Mouse (Mus musculus) lung, embryonic 16.5 days (tissue): ENCODE results near the gene A130010J15Rik. TPM values are rescaled to one million over a fixed set of nuclear protein-coding genes. Genes with fewer than 3 reads are reported as not detected.

Experiments
- ATAC-seq: fragments of 200-750 bp; cut with Nextera tagmentation; 2 replicates; pipeline ENCODE4 v1.8.0; 2017; ENCODE audit warnings: low read depth, mild to moderate bottlenecking, moderate library complexity
- H3K27ac ChIP-seq: fragments of 300-500 bp; sonication (generic); 2 replicates; pipeline ENCODE4 v1.5.1; 2014; ENCODE audit warnings: mild to moderate bottlenecking, control low read depth, low read length
- H3K27me3 ChIP-seq: fragments of 300-500 bp; sonication (generic); 2 replicates; pipeline ENCODE4 v1.6.1; 2014; ENCODE audit warnings: low read depth, low read length, mixed read lengths; ENCODE audit not compliant: control insufficient read depth, insufficient read depth
- H3K36me3 ChIP-seq: fragments of 300-500 bp; sonication (generic); 2 replicates; pipeline ENCODE4 v1.6.1; 2014; ENCODE audit warnings: low read length; ENCODE audit not compliant: control insufficient read depth, insufficient read depth
- H3K4me1 ChIP-seq: fragments of 300-500 bp; sonication (generic); replicated peaks from 2 replicates; pipeline ENCODE4 v1.6.1; 2014; ENCODE audit warnings: low read length, mixed read lengths; ENCODE audit not compliant: control insufficient read depth, insufficient read depth
- H3K4me2 ChIP-seq: fragments of 300-500 bp; sonication (generic); 2 replicates; pipeline ENCODE4 v1.6.1; 2014; ENCODE audit warnings: low read depth, low read length, control low read depth
- H3K4me3 ChIP-seq: fragments of 300-500 bp; sonication (generic); 2 replicates; pipeline ENCODE4 v1.5.1; 2014; ENCODE audit warnings: mild to moderate bottlenecking, low read length, control low read depth
- H3K9ac ChIP-seq: fragments of 300-500 bp; sonication (generic); 2 replicates; pipeline ENCODE4 v1.6.1; 2014; ENCODE audit warnings: low read length, control low read depth
- H3K9me3 ChIP-seq: fragments of 300-500 bp; sonication (generic); 2 replicates; pipeline ENCODE4 v1.6.1; 2016; ENCODE audit warnings: low read length; ENCODE audit not compliant: control insufficient read depth
- WGBS: fragments of 180-500 bp; shearing (Covaris S2); extraction: QIAGEN DNeasy Blood & Tissue Kit; methylation state at CpG from one replicate; pipeline ENCODE4 v1.1.7; 2014; 5-methylcytosine and 5-hydroxymethylcytosine counted together
- polyA plus RNA-seq: library from polyadenylated mRNA; unstranded; fragments of >200 nt; fragmentation: Nextera tagmentation; extraction: Ambion mirVana; gene quantifications from 2 replicates; pipeline ENCODE4 v1.2.1, GENCODE M21; 2015

The A130010J15Rik gene
- polyA plus RNA-seq, 1 experiment from 2014 or later = 13.5 TPM

DNA sequence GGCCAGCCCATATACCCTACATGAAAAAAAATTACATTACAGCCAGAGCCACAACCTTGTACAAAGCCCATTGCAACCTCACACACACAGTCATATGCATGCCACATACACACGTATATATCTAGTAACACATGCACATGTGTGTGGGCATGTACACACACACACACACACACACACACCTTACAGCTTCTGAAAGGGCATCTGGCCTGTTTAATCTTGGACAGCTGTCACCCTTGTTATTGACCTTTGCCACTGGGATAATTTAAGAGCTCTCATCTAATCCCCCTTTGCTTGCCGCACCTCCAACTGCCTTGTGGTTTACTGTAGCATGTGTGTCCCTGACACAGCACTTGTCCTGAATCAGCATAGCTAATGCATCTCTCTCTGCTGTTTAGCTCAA is 36.0 kb downstream of the A130010J15Rik start:
- Histone ChIP-seq H3K27ac (no peak overlapping the region), H3K4me2 (no peak overlapping the region), H3K4me1 (no peaks in the 10 kb centered on the region), H3K9me3 (no peaks in the 10 kb centered on the region), H3K9ac (no peak overlapping the region), H3K36me3 (no peaks in the 10 kb centered on the region), H3K4me3 (no peak overlapping the region), H3K27me3 (no peaks in the 10 kb centered on the region)
- no peak for ATAC-seq
- 65% methylated on average over 2 of the region's 2 CpGs for WGBS

- no peak overlapping the region for H3K27ac ChIP-seq
- no peak for ATAC-seq
- WGBS = 82% methylated on average over 2 of the region's 2 CpGs
- H3K9ac ChIP-seq = no peak overlapping the region
- H3K9me3 ChIP-seq = no peaks in the 10 kb centered on the region
- H3K36me3 ChIP-seq = no peaks in the 10 kb centered on the region
- no peaks in the 10 kb centered on the region for H3K27me3 ChIP-seq
- no peak overlapping the region for H3K4me2 ChIP-seq
- no peaks in the 10 kb centered on the region for H3K4me1 ChIP-seq
- no peak overlapping the region for H3K4me3 ChIP-seq
Measured at GRCm38 (mm10) chr1:193205431-193205830, 37.6 kb downstream of the A130010J15Rik start.

GRCm38 (mm10) chr1:193207503-193207902 is 39.7 kb downstream of the A130010J15Rik start, which contains the start of gene Lamb3:
TSS of gene Lamb3 (plus strand) at chr1:193207699.
- no peak for ATAC-seq
- H3K36me3 ChIP-seq = no peaks in the 10 kb centered on the region

DNA sequence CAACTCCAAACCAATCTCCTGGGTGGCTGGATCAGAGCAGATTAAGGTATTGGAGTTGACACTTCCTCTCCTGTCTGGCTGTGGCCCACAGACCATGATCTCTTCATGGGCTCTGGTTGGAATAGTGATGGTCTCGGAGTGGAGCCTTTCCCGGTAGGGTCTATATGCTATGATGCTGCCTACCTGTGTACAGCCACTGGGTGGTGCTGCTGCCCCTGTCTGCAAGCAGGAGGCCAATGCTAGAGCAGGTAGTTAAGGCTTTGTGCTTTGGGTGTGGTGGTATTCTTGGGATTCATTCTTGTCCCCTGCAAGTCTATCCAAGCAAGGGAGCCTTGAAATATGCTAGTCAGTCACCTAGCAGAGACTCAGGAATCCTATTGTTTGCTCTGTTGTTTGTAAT is 40.3 kb downstream of the A130010J15Rik start:
- 28% methylated on average over 2 of the region's 2 CpGs for WGBS
- no peaks in the 10 kb centered on the region for H3K4me1 ChIP-seq
- no peaks in the 10 kb centered on the region for H3K36me3 ChIP-seq
- no peaks in the 10 kb centered on the region for H3K9me3 ChIP-seq
- H3K4me3 ChIP-seq = no peak overlapping the region
- H3K4me2 ChIP-seq = no peak overlapping the region
- no peak overlapping the region for H3K9ac ChIP-seq
- ATAC-seq = peak; percentile 68
- no peak overlapping the region for H3K27ac ChIP-seq
- H3K27me3 ChIP-seq = no peaks in the 10 kb centered on the region

More at GRCm38 (mm10) chr1:193207503-193207902, 39.7 kb downstream of the A130010J15Rik start, which contains the start of gene Lamb3:
- WGBS = 91% methylated on average over 3 of the region's 3 CpGs
- no peak within 1 kb of the TSS for H3K9ac ChIP-seq
- H3K27ac ChIP-seq = no peak within 1 kb of the TSS
- no peaks in the 10 kb centered on the region for H3K9me3 ChIP-seq
- no peaks in the 10 kb centered on the region for H3K4me1 ChIP-seq
- no peak within 1 kb of the TSS for H3K4me2 ChIP-seq
- H3K4me3 ChIP-seq = no peak within 1 kb of the TSS
- H3K27me3 ChIP-seq = no peaks in the 10 kb centered on the region

DNA sequence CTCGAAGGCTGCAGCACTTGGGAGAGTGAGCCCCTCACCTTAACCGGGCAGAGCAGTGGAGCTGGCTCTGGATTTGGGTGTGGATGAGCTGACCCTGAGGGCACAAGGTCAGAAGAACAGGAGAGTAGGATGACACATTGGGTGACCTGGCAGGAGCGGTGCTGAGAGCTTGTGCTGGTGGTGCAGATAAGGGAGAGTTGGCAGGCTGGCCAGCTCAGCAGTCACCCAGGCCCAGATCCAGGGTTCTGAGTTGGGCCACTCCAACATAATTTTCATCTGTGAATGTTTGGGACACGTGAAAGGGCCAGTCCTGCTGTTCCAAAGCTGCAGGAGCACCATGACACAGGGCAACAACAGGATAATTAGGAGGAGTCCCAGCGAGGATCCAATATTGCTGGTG is 43.5 kb downstream of the A130010J15Rik start:
- no peak for ATAC-seq
- H3K36me3 ChIP-seq = no peaks in the 10 kb centered on the region
- no peaks in the 10 kb centered on the region for H3K27me3 ChIP-seq
- H3K27ac ChIP-seq = no peak overlapping the region
- H3K9ac ChIP-seq = no peak overlapping the region
- H3K4me2 ChIP-seq = no peak overlapping the region
- H3K9me3 ChIP-seq = no peaks in the 10 kb centered on the region
- 60% methylated on average over 5 of the region's 5 CpGs for WGBS
- no peak overlapping the region for H3K4me3 ChIP-seq
- H3K4me1 ChIP-seq = no peaks in the 10 kb centered on the region

GRCm38 (mm10) chr1:193214053-193214452 is 46.2 kb downstream of the A130010J15Rik start:
- peak; percentile 94 for ATAC-seq
- H3K9ac ChIP-seq = no peak overlapping the region
- no peaks in the 10 kb centered on the region for H3K9me3 ChIP-seq
- H3K36me3 ChIP-seq = no peaks in the 10 kb centered on the region
- no peak overlapping the region for H3K4me2 ChIP-seq
- H3K4me3 ChIP-seq = no peak overlapping the region
- WGBS = 54% methylated on average over 5 of the region's 5 CpGs
- H3K4me1 ChIP-seq = no peaks in the 10 kb centered on the region
- no peaks in the 10 kb centered on the region for H3K27me3 ChIP-seq
- peak overlapping the region; percentile 30; the same call in 1 of the 2 replicates for H3K27ac ChIP-seq

DNA sequence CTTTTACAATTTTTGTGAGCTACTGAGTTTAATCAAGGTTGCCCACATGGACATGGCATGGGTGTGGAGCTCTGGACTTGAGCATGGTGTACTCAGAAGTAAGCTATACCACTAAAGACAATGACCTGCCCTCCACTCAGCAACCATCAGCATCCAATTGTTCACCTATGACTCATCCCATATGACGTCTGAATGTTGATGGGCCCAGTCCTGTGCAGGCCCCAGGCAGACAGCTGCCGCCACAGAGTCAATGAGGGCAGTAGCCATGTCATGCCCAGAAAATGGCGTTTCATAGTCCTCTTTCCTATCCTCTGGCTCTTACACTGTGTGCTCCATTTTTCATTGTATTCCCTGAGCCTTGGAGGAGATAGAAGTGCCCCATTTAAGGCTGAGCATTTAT is 48.2 kb downstream of the A130010J15Rik start:
- H3K27ac ChIP-seq = no peak overlapping the region
- no peaks in the 10 kb centered on the region for H3K9me3 ChIP-seq
- no peaks in the 10 kb centered on the region for H3K27me3 ChIP-seq
- no peak for ATAC-seq
- H3K4me1 ChIP-seq = no peaks in the 10 kb centered on the region
- H3K4me3 ChIP-seq = no peak overlapping the region
- no peak overlapping the region for H3K4me2 ChIP-seq
- no peak overlapping the region for H3K9ac ChIP-seq
- H3K36me3 ChIP-seq = no peaks in the 10 kb centered on the region
- WGBS = 70% methylated on average over 3 of the region's 3 CpGs

- no peak overlapping the region for H3K9ac ChIP-seq
- H3K4me1 ChIP-seq = no peaks in the 10 kb centered on the region
- no peak for ATAC-seq
- H3K4me2 ChIP-seq = no peak overlapping the region
- H3K27ac ChIP-seq = no peak overlapping the region
- WGBS = 48% methylated on average over 5 of the region's 5 CpGs
- no peak overlapping the region for H3K4me3 ChIP-seq
- no peaks in the 10 kb centered on the region for H3K27me3 ChIP-seq
- H3K36me3 ChIP-seq = no peaks in the 10 kb centered on the region
- no peaks in the 10 kb centered on the region for H3K9me3 ChIP-seq
Measured at GRCm38 (mm10) chr1:193220408-193220807, 52.6 kb downstream of the A130010J15Rik start.

GRCm38 (mm10) chr1:193225531-193225930 is 57.7 kb downstream of the A130010J15Rik start:
- 38% methylated on average over 3 of the region's 3 CpGs for WGBS
- ATAC-seq = no peak

GRCm38 (mm10) chr1:193226114-193226513 is 58.3 kb downstream of the A130010J15Rik start:
- H3K36me3 ChIP-seq = no peaks in the 10 kb centered on the region
- no peaks in the 10 kb centered on the region for H3K9me3 ChIP-seq
- WGBS = 88% methylated on average over 4 of the region's 4 CpGs
- no peak overlapping the region for H3K27ac ChIP-seq
- no peak overlapping the region for H3K4me3 ChIP-seq
- no peaks in the 10 kb centered on the region for H3K27me3 ChIP-seq
- no peak for ATAC-seq
- no peak overlapping the region for H3K4me2 ChIP-seq
- H3K9ac ChIP-seq = no peak overlapping the region
- 0 out of 2 replicates have a peak, but pooled peaks cover 3% of the 10 kb centered on the region for H3K4me1 ChIP-seq

More at GRCm38 (mm10) chr1:193225531-193225930, 57.7 kb downstream of the A130010J15Rik start:
- Histone ChIP-seq H3K27ac (no peak overlapping the region), H3K36me3 (no peaks in the 10 kb centered on the region), H3K9ac (no peak overlapping the region), H3K4me2 (no peak overlapping the region), H3K27me3 (no peaks in the 10 kb centered on the region), H3K4me1 (no peaks in the 10 kb centered on the region), H3K9me3 (no peaks in the 10 kb centered on the region), H3K4me3 (no peak overlapping the region)
